Mouse (Mus musculus) liver, postnatal 0 days (tissue): ENCODE data around the gene Atp8a1.

Experiments
- CTCF ChIP-seq: sonication (generic); IDR thresholded peaks from 2 replicates; pipeline ENCODE4 v1.5.1; 2016; ENCODE audit warnings: antibody characterized with exemption, low read depth
- EP300 ChIP-seq: IDR thresholded peaks from 2 replicates; pipeline ENCODE4 v1.6.1; 2016; ENCODE audit warnings: antibody characterized with exemption, low read depth, mild to moderate bottlenecking

DNA sequence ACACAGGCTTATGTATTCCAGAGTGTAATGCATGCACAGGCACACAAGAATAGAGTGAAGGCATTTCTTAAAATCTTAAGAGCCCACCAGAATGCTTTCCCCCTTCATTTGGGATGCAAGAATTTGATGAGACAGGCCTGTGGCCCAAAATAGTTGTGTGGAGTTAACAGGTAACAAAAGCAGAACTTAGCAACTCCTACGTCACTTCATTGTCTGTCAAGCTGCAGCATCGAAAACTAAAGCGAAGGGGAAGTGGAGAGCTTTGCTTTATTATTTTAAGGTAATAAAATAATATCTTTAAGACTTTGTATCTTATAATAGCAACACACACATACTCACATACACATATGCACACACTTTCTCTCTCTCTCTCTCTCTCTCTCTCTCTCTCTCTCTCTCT lies 20.3 kb downstream of the Atp8a1 start:
- TF ChIP-seq CTCF (no peak), EP300 (no peak)
